Mouse (Mus musculus) embryonic stem cell, embryonic (primary cell): ENCODE measurements around the gene Cdc34b.

Source experiments
- CTCF ChIA-PET, 4 experiments: fragments of 300-600 bp in 2 of 4; fragments of 350-600 bp in 2 of 4; sonication (Branson Sonifier 250); formaldehyde crosslinking; loops; one replicate each; lab custom pipeline; 2022; ENCODE audit warnings: inconsistent platforms in 2 of 4; lab: Charles Lee
- POLR2A ChIA-PET, 4 experiments: fragments of 300-600 bp in 2 of 4; fragments of 350-600 bp in 2 of 4; sonication (Branson Sonifier 250); formaldehyde crosslinking; loops; one replicate each; lab custom pipeline; 2022; ENCODE audit warnings: antibody characterized with exemption in 4 of 4, inconsistent platforms in 1 of 4; lab: Charles Lee

Gene Cdc34b

DNA sequence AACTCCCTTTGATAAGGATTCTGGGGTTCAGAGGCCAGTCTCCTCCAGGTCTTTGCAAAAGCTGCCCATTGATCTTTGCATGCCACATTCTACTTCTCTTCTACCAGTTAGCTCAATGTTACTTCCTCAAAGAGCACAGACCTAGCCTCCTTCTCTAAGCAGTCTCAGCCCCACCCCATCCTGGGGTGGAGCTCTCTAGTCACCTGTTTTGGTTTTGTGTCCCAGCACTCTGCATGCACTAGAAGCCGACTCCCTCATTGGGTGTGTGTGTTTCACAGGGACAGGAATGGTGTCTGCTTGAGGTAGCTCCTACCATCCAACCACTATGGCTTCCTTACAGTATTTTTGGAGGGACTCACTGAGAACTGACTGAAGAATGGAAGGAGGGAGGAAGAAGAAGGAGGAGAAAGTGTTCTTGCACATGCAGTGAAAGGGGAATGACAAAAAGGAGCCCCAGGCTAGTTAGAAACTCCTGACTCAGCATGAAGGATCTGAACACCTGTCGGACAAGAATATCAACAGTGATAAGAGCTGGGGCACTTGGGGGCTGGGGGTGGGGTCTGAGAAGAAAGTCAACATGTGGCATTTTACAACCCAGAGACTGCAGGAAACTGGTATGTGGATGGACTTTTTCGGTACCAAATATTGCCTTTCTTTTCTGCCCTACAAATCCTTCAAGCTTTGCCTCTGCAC lies 30.9 kb downstream of the Cdc34b start:
- POLR2A ChIA-PET, result interaction anchor here (0.9 to 1.5 kb wide), 8 partner anchors 10 to 96 kb away, joined by 3 to 5 read pairs (median 4); no protein-coding TSS in a partner anchor
- CTCF ChIA-PET, result interaction anchor here (0.5 to 4.7 kb wide), 14 partner anchors 8 to 167 kb away, joined by 3 to 81 read pairs (median 5); no protein-coding TSS in a partner anchor

DNA sequence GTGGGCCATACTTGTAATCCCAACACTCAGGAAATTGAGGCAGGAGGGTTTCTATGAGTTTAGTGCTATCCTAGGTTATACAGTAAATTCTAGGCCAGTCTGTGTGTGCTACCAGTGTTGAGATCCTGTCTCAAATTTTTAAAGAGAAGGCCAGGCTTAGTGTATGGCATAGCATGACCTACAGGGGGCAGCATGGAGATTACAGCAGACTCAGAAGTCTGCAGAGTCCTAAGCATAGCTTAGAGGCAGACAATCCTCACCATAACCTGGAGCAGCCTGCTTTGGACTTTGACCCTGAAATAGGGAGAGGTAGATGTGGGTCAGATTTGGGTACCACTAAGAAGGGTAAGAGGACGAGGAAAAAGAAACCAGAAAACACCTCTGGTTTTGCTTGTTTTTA lies 32.3 kb downstream of the Cdc34b start:
- ChIA-PET CTCF (interaction anchor here (0.6 to 4.7 kb wide), 42 partner anchors 9 to 893 kb away, joined by 3 to 81 read pairs (median 4); partner anchors contain the start of genes Cdc34b (in 1 of the 4), Phb (in 1 of the 4) and Tmem92 (in 1 of the 4)), POLR2A (interaction anchor here in 3 of 4 experiments (0.6 to 1.4 kb wide), 5 partner anchors 11 to 155 kb away, joined by 3 to 5 read pairs (median 4); no protein-coding TSS in a partner anchor)

DNA sequence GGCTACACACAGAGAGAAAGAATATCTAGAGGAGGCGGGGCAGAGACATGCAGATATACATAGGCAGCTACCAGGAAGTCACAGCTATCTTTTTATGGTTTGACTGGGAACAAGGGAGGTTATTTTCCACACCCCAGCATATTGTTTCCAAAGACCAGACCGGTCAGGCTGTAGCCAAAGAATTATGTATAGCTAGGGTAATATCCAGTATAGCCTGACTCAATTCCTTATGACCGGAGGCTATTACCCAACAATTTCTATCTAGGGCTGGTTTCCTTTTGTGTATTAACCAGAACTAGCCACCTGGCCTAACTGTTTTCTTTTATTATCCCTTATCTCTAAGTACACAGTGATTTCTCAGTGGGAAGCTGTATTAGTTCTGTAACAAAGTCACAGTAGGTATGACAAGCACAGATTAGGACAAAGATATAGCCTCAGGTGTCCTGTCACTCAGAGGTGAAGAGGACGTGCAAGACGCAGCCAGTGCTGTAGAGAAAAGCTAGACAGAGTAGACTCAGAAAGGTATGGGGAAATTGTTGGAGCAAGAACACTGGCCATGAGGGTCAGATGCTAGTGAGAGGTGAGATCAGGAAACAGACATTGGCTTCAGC lies 33.4 kb downstream of the Cdc34b start:
- POLR2A ChIA-PET, result interaction anchor here in 1 of 4 experiments (1.0 kb wide), 1 partner anchor 44 kb away, joined by 3 read pairs; no protein-coding TSS in a partner anchor
- CTCF ChIA-PET, result interaction anchor here (0.9 to 4.7 kb wide), 12 partner anchors 8 to 156 kb away, joined by 3 to 81 read pairs (median 5); partner anchors contain the start of gene Tmem92 (in 1 of the 4)

DNA sequence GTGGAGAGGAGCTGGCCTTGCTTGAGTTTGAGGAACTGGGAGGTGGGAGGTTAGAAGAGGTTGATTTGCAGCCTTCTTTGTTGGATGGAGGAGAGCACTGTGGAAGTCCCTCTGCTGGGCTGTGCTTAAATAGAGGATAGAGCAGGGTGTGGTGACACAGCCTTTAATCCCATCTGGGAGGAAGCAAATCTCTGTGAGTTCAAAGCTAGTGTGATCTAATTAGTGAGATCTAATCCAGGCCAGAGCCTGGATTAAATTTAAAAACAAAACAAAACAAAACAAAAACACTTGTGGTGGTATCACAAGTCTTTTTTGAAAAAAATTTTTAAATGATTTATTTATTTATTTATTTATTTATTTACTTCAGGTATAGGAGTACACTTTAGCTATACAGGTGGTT lies 41.0 kb downstream of the Cdc34b start, which contains the start of gene Tmem92:
Gene Tmem92, minus strand, starts transcription at position 101 of the 400 bp plus-strand sequence.
- POLR2A ChIA-PET, result no interaction called here
- CTCF ChIA-PET, result interaction anchor here in 2 of 4 experiments (0.6 to 6.2 kb wide), 5 partner anchors 9 to 84 kb away, joined by 3 to 126 read pairs (median 7); no protein-coding TSS in a partner anchor

DNA sequence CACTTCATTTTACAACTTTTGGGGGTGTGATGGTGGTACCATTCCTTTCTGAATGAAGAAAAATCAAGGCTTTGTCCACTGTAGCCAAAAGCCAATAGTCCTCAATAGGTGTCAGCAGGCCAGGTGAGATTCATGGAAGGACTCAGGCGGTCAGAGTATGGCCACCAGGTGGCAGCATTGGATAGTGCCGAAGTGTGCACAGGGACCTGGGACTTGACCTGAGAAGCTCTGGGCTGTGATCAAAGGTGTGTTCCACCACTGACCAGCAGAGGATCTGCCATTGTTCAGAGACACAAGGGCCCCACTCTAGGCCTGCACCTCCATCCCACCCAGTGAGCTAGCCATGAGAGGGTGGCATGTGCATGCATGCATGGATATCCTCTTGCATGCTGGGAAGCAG lies 43.7 kb downstream of the Cdc34b start:
- CTCF ChIA-PET, result interaction anchor here (0.5 to 6.2 kb wide), 92 partner anchors 8 to 1301 kb away, joined by 3 to 126 read pairs (median 4); partner anchors contain the start of genes Col1a1 (in 2 of the 4), Cdc34b (in 1 of the 4), Rsad1 (in 1 of the 4) and Spata20 (in 1 of the 4)

DNA sequence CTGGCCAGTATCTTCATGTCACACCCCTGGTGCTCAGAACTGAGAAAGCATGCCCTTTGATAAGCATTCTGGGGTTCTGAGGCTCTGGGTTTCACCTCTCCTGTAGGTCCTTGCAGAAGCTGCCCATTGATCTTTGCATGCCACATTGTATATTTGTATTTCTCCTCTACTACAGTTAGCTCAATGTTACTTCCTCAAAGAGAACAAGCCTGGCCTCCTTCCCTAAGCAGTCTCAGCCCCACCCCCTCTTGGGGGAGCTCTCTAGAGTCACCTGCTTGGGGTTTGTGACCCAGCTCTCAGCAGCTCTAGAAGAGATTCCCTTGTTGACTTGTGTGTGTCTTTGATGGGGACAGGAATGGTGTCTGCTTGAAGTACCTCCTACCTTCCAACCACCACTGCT lies 50.1 kb downstream of the Cdc34b start:
- ChIA-PET POLR2A (no interaction called here), CTCF (interaction anchor here in 3 of 4 experiments (0.6 to 1.5 kb wide), 3 partner anchors 17 to 65 kb away, joined by 6 to 7 read pairs (median 7); no protein-coding TSS in a partner anchor)

More for the DNA sequence above, 43.7 kb downstream of the Cdc34b start:
- POLR2A ChIA-PET, result interaction anchor here in 3 of 4 experiments (0.6 to 1.5 kb wide), 5 partner anchors 11 to 56 kb away, joined by 3 to 5 read pairs (median 5); no protein-coding TSS in a partner anchor
